Mouse (Mus musculus) liver, embryonic 14.5 days (tissue): ENCODE measurements around the gene Bdkrb2. TPM values are rescaled to one million over a fixed set of nuclear protein-coding genes. Genes with fewer than 3 reads are reported as not detected.

ENCODE experiments used
- ATAC-seq: fragments of 200-750 bp; cut with Nextera tagmentation; 2 replicates; pipeline ENCODE4 v1.8.0; 2017; ENCODE audit warnings: moderate number of reproducible peaks, mild to moderate bottlenecking, moderate library complexity; ENCODE audit not compliant: insufficient read depth
- DNase-seq, 3 experiments: peaks; one replicate each; pipeline ENCODE4 v3.0.0-alpha.2; 2012 to 2013; ENCODE audit warnings: low read depth in 3 of 3, low spot score in 3 of 3
- H3K27ac ChIP-seq: fragments of 300-500 bp; sonication (generic); 2 replicates; pipeline ENCODE4 v1.5.1; 2014; ENCODE audit warnings: moderate library complexity, mild to moderate bottlenecking, control low read depth, inconsistent platforms
- H3K27me3 ChIP-seq: fragments of 300-500 bp; sonication (generic); 2 replicates; pipeline ENCODE4 v1.6.1; 2014; ENCODE audit warnings: mild to moderate bottlenecking, low read length, moderate library complexity; ENCODE audit not compliant: control insufficient read depth, insufficient read depth
- H3K36me3 ChIP-seq: fragments of 300-500 bp; sonication (generic); replicated peaks from 2 replicates; pipeline ENCODE4 v1.6.1; 2014; ENCODE audit warnings: low read depth; ENCODE audit not compliant: control insufficient read depth, insufficient read depth
- H3K4me1 ChIP-seq, 2 experiments: fragments of 200-500 bp in 1 of 2; fragments of 300-500 bp in 1 of 2; sonication (generic) in 1 of 2; replicated peaks; 2 replicates each; pipeline ENCODE4 v1.6.1; 2012 to 2014; ENCODE audit warnings: antibody characterized with exemption in 1 of 2, inconsistent platforms in 1 of 2, low read length in 1 of 2; ENCODE audit not compliant: control insufficient read depth in 2 of 2, insufficient read depth in 2 of 2
- H3K4me2 ChIP-seq: fragments of 300-500 bp; sonication (generic); 2 replicates; pipeline ENCODE4 v1.6.1; 2014; ENCODE audit warnings: low read depth, mild to moderate bottlenecking, control low read depth, moderate library complexity
- H3K4me3 ChIP-seq, 2 experiments: fragments of 200-500 bp in 1 of 2; fragments of 300-500 bp in 1 of 2; sonication (generic) in 1 of 2; 2 replicates each; pipeline ENCODE4 v1.5.1; 2012 to 2014; ENCODE audit warnings: low read depth in 2 of 2, low read length in 2 of 2, mild to moderate bottlenecking in 2 of 2, control low read depth in 1 of 2, inconsistent platforms in 1 of 2, moderate library complexity in 1 of 2; ENCODE audit not compliant: insufficient read depth in 1 of 2
- H3K9ac ChIP-seq: fragments of 300-500 bp; sonication (generic); replicated peaks from 2 replicates; pipeline ENCODE4 v1.6.1; 2014; ENCODE audit warnings: mild to moderate bottlenecking, control low read depth, moderate library complexity
- H3K9me3 ChIP-seq: fragments of 300-500 bp; sonication (generic); 2 replicates; pipeline ENCODE4 v1.6.1; 2016; ENCODE audit warnings: low read length, mixed read lengths; ENCODE audit not compliant: control insufficient read depth
- CTCF ChIP-seq: IDR thresholded peaks from 2 replicates; pipeline ENCODE4 v1.5.1; 2016; ENCODE audit warnings: antibody characterized with exemption, low read depth, control low read depth
- EP300 ChIP-seq: IDR thresholded peaks from 2 replicates; pipeline ENCODE4 v1.6.1; 2016; ENCODE audit warnings: antibody characterized with exemption, low read depth
- WGBS: fragments of 180-500 bp; shearing (Covaris S2); extraction: QIAGEN DNeasy Blood & Tissue Kit; methylation state at CpG from one replicate; pipeline ENCODE4 v1.1.7; 2014; ENCODE audit not compliant: insufficient replicate concordance; 5-methylcytosine and 5-hydroxymethylcytosine counted together
- polyA plus RNA-seq, 2 experiments: library from polyadenylated mRNA; depleted of rRNA in 1 of 2; stranded (reverse) in 1 of 2; unstranded in 1 of 2; fragments of >200 nt; fragmentation: Nextera tagmentation in 1 of 2; extraction: Ambion mirVana in 1 of 2; gene quantifications; 2 replicates each; pipeline versions ENCODE4 v1.2.1 to v1.2.3; 2012 to 2014

Bdkrb2 gene
- polyA plus RNA-seq, 2 experiments = not detected

DNA sequence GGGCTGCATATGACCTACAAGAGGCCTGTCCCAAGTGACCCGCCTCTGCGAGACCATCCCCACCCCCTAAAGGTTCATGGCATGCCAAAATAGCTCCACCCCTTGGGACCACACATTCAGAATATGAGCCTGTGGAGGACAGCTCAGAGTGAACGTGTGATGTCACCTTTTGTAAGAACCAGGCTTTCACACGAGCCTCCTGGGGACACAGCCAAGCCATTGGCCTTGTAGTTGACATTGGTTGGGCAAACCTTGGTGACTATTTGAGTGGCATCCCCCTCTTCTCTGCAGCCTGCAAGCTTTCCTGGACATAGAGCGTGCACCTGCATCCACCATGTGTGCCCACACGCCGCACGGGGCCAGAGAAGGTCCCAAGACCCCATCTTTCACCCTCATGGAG lies 24.5 kb downstream of the Bdkrb2 start:
- TF ChIP-seq EP300 (no peak), CTCF (no peak)
- H3K27me3 ChIP-seq = no peaks in the 10 kb centered on the region
- H3K4me3 ChIP-seq = no peak overlapping the region
- ATAC-seq (no peak), DNase-seq (no peak)
- H3K9ac ChIP-seq = no peak overlapping the region
- no peaks in the 10 kb centered on the region for H3K36me3 ChIP-seq
- H3K4me2 ChIP-seq = no peak overlapping the region
- no peak overlapping the region for H3K27ac ChIP-seq
- 66% methylated on average over 8 of the region's 8 CpGs for WGBS
- no peaks in the 10 kb centered on the region for H3K9me3 ChIP-seq
- H3K4me1 ChIP-seq = peaks cover 7% of the 10 kb centered on the region in 2 experiments

GRCm38 (mm10) chr12:105590786-105591185 lies 27.8 kb downstream of the Bdkrb2 start:
- no peak for DNase-seq

GRCm38 (mm10) chr12:105592361-105592761 lies 29.3 kb downstream of the Bdkrb2 start:
- H3K27me3 ChIP-seq = no peaks in the 10 kb centered on the region
- H3K9ac ChIP-seq = no peak overlapping the region
- H3K4me1 ChIP-seq = no peaks in the 10 kb centered on the region
- WGBS = 77% methylated on average over 23 of the region's 23 CpGs
- ATAC-seq (no peak), DNase-seq (no peak)
- no peak overlapping the region for H3K27ac ChIP-seq
- H3K36me3 ChIP-seq = no peaks in the 10 kb centered on the region
- no peak overlapping the region for H3K4me2 ChIP-seq
- no peak overlapping the region for H3K4me3 ChIP-seq
- H3K9me3 ChIP-seq = no peaks in the 10 kb centered on the region
- TF ChIP-seq EP300 = no peak
- TF ChIP-seq CTCF = no peak

More at GRCm38 (mm10) chr12:105590786-105591185, 27.8 kb downstream of the Bdkrb2 start:
- Histone ChIP-seq H3K36me3 (no peaks in the 10 kb centered on the region), H3K4me1 (no peaks in the 10 kb centered on the region), H3K9ac (no peak overlapping the region), H3K9me3 (no peaks in the 10 kb centered on the region), H3K4me2 (no peak overlapping the region), H3K4me3 (no peak overlapping the region), H3K27me3 (no peaks in the 10 kb centered on the region), H3K27ac (no peak overlapping the region)
- no peak for TF ChIP-seq EP300
- 56% methylated on average over 7 of the region's 7 CpGs for WGBS
- no peak for ATAC-seq

GRCm38 (mm10) chr12:105593471-105593870 lies 30.4 kb downstream of the Bdkrb2 start:
- no peak overlapping the region for H3K27ac ChIP-seq
- no peak for TF ChIP-seq EP300
- no peak for TF ChIP-seq CTCF
- no peaks in the 10 kb centered on the region for H3K9me3 ChIP-seq
- H3K4me2 ChIP-seq = no peak overlapping the region
- H3K4me3 ChIP-seq = no peak overlapping the region
- no peaks in the 10 kb centered on the region for H3K36me3 ChIP-seq
- ATAC-seq (no peak), DNase-seq (no peak)
- H3K27me3 ChIP-seq = no peaks in the 10 kb centered on the region
- WGBS = 53% methylated on average over 4 of the region's 4 CpGs
- no peaks in the 10 kb centered on the region for H3K4me1 ChIP-seq
- H3K9ac ChIP-seq = no peak overlapping the region

DNA sequence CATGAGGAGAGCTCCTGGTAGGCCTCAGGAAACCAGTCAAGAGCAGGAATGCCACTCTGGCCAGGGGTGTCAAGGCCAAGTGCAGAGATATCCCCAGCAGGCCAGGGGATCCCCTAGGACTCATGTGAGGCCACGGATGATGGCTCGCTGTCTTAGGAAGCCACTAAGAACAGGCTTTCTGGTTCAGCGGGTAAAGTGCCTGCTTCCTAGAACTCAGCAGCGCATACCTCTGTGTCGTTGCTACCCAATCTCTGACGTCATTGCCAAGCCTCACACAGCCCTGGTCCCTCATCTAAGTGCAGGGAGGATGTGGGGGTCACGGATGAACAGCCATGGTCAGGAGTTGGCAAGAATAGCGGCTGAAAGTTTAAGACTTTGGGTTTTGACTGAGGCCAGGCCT lies 34.1 kb downstream of the Bdkrb2 start:
- no peak for TF ChIP-seq CTCF
- no peak for TF ChIP-seq EP300
- DNase-seq (no peak), ATAC-seq (no peak)
- H3K27ac ChIP-seq = no peak overlapping the region
- 71% methylated on average over 8 of the region's 8 CpGs for WGBS
- no peak overlapping the region for H3K4me3 ChIP-seq
- no peak overlapping the region for H3K9ac ChIP-seq
- H3K27me3 ChIP-seq = no peaks in the 10 kb centered on the region
- no peaks in the 10 kb centered on the region for H3K36me3 ChIP-seq
- no peak overlapping the region for H3K4me2 ChIP-seq
- no peaks in the 10 kb centered on the region for H3K4me1 ChIP-seq
- H3K9me3 ChIP-seq = no peaks in the 10 kb centered on the region
